11 mouse cellular contexts compared by ENCODE assay signal in the genomic region with DNA sequence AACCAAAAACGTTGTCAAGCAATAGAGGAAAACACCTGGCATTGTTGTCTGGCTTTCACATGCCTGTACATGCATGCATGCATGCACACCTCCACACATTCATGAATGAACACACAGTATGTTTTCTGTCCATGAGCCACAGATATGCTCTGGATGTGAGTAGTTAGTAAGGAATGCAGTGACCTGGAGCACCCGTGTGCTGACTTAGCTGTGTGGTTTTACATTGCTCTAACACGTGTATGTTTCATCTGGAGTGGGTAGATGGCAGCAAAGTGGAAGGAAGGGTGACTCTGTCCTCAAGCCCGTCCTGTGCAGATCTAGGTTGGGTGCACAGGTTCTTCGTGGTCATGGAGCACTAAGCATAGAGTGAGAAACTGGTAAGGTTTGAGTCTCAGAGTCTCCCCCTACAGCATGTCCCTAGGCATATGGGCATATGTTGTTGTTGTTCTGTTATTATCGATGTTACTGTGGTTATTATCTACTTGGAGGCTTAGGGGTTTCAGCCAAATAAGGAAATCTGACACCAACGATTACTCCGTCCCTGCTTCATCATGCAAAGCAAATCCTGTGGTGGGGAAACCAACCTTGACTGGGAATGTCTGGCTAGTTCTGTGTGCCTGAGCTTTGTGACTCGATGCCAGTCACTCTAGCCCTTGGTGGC.
DNase-seq lines count a peak whose midpoint lies in the region; ATAC-seq lines count a peak whose summit lies in the region.
"Had no signal": no experiment of that assay in that cellular context is flagged by ENCODE, and none has a peak within 500 bp of the region (broad histone marks: within the 10 kb centered on the region; RNA-seq: fewer than 3 reads in every experiment).

No protein-coding gene starts in this region.

- peak overlapping the region; percentile 70 for H3K27ac ChIP-seq in heart, embryonic 15.5 days
- no peak overlapping the region for H3K27ac ChIP-seq in stomach, embryonic 16.5 days (ENCODE audit: low read length)
- H3K27ac ChIP-seq: midbrain, embryonic 10.5 days had no signal

- H3K27me3 ChIP-seq in heart, embryonic 15.5 days = no peaks in the 10 kb centered on the region
- H3K27me3 ChIP-seq in stomach, embryonic 16.5 days (ENCODE audit: control insufficient read depth, insufficient read depth, low read length) = no peaks in the 10 kb centered on the region

- intact Hi-C loops in heart, postnatal 25 days (cut with DNase I) = no loop called here

- H3K4me1 ChIP-seq in heart, embryonic 15.5 days (replicated peaks) = peaks cover 48% of the 10 kb centered on the region
- peaks cover 35% of the 10 kb centered on the region for H3K4me1 ChIP-seq in stomach, embryonic 16.5 days (ENCODE audit: control insufficient read depth, insufficient read depth, low read length)

- no peak for DNase-seq in heart, postnatal 25 days (ENCODE audit: low spot score)
- DNase-seq in thymus, postnatal 0 days (ENCODE audit: low spot score) = peak; percentile 44
- DNase-seq in thymus, postnatal 25 days = no peak
- DNase-seq in ovary, postnatal 10 days (ENCODE audit: low spot score) = no peak
- DNase-seq in layer of hippocampus, adult 11-12 months (ENCODE audit: low spot score) = no peak
- DNase-seq: kidney, adult 11 months; left cerebral cortex, postnatal 4 days had no signal

- H3K9ac ChIP-seq in heart, embryonic 15.5 days = no peak overlapping the region
- H3K9ac ChIP-seq in stomach, embryonic 16.5 days (ENCODE audit: low read length) = no peak overlapping the region

- peak; percentile 32; the same call in 1 of the 2 replicates for ATAC-seq in heart, embryonic 15.5 days (replicated peaks; ENCODE audit: insufficient number of reproducible peaks, insufficient read depth, low FRiP score, low read depth)
- peak; percentile 46 to 59 for ATAC-seq in hematopoietic stem cell, adult 5-6 weeks (replicated peaks in 1 of 2; ENCODE audit: insufficient read depth in 1 of 2, low FRiP score in 2 of 2, low TSS enrichment in 1 of 2, low read depth in 1 of 2, poor library complexity in 2 of 2, severe bottlenecking in 2 of 2)
- ATAC-seq in stomach, embryonic 16.5 days (ENCODE audit: insufficient read depth, low FRiP score) = peak; percentile 21; the same call in 1 of the 2 replicates

- H3K4me3 ChIP-seq in heart, embryonic 15.5 days = no peak overlapping the region
- H3K4me3 ChIP-seq in stomach, embryonic 16.5 days (replicated peaks; ENCODE audit: low read length) = no peak overlapping the region
- H3K4me3 ChIP-seq: midbrain, embryonic 10.5 days had no signal

- H3K4me2 ChIP-seq in heart, embryonic 15.5 days = no peak overlapping the region
- H3K4me2 ChIP-seq in stomach, embryonic 16.5 days (ENCODE audit: low read depth, low read length) = no peak overlapping the region

- 26% methylated on average over 9 of the region's 9 CpGs for WGBS in heart, embryonic 15.5 days
- WGBS in stomach, embryonic 16.5 days = 48% methylated on average over 9 of the region's 9 CpGs

- no peaks in the 10 kb centered on the region for H3K36me3 ChIP-seq in heart, embryonic 15.5 days
- H3K36me3 ChIP-seq in stomach, embryonic 16.5 days (ENCODE audit: control insufficient read depth, insufficient read depth, low read length) = no peaks in the 10 kb centered on the region
- H3K36me3 ChIP-seq: midbrain, embryonic 10.5 days had no signal

- no peaks in the 10 kb centered on the region for H3K9me3 ChIP-seq in heart, embryonic 15.5 days (replicated peaks)
- no peaks in the 10 kb centered on the region for H3K9me3 ChIP-seq in stomach, embryonic 16.5 days (replicated peaks; ENCODE audit: control insufficient read depth, low read length)
- H3K9me3 ChIP-seq: midbrain, embryonic 10.5 days had no signal
